Mouse (Mus musculus) thymus, adult 2 months (tissue): Measurements from ENCODE around the gene Hpd.

Source experiments
- CTCF ChIP-seq: fragments of 200-500 bp; IDR thresholded peaks from 2 replicates; pipeline ENCODE4 v1.5.1; 2012; ENCODE audit warnings: mild to moderate bottlenecking, control low read depth, low read length, moderate library complexity, borderline replicate concordance; ENCODE audit not compliant: control insufficient read depth, poor library complexity, insufficient read depth; ENCODE audit errors: extremely low read depth
- POLR2A ChIP-seq: fragments of 200-500 bp; IDR thresholded peaks from 2 replicates; pipeline ENCODE4 v1.6.1; 2012; ENCODE audit warnings: mild to moderate bottlenecking, low read length, control low read depth, moderate library complexity; ENCODE audit not compliant: control insufficient read depth, poor library complexity, insufficient read depth; ENCODE audit errors: extremely low read depth

- TF ChIP-seq CTCF = no peak
- TF ChIP-seq POLR2A = no peak
These were observed 37.6 kb downstream of the Hpd start for GRCm38 (mm10) chr5:123144746-123145590.
